Comparison of ENCODE assay signal across 9 mouse cellular contexts in genomic region chr7:49751148-49751547, GRCm38 (mm10). TPM values are rescaled to one million over a fixed set of nuclear protein-coding genes. Genes with fewer than 3 reads are reported as not detected.
DNase-seq lines count a peak whose midpoint lies in the region; ATAC-seq and TF ChIP-seq lines count a peak whose summit lies in the region.
"Had no signal": no experiment of that assay in that cellular context is flagged by ENCODE, and none has a peak within 500 bp of the region (broad histone marks: within the 10 kb centered on the region; RNA-seq: fewer than 3 reads in every experiment).

No protein-coding gene starts in this region.

- H3K27me3 ChIP-seq in forebrain, embryonic 10.5 days (ENCODE audit: poor library complexity, severe bottlenecking), result peaks cover 95% of the 10 kb centered on the region
- H3K27me3 ChIP-seq in forebrain, embryonic 11.5 days (ENCODE audit: control insufficient read depth, insufficient read depth, low read length), result peaks cover 69% of the 10 kb centered on the region
- peaks cover 29% of the 10 kb centered on the region for H3K27me3 ChIP-seq in midbrain, embryonic 11.5 days (ENCODE audit: control insufficient read depth, insufficient read depth, low read length)
- H3K27me3 ChIP-seq in midbrain, embryonic 13.5 days, result peaks cover 85% of the 10 kb centered on the region

- peak; percentile 33 for DNase-seq in forebrain, embryonic 10.5 days (ENCODE audit: extremely low spot score, low spot score)
- no peak for DNase-seq in forebrain, embryonic 11.5 days (ENCODE audit: low spot score)
- DNase-seq in midbrain, embryonic 11.5 days (ENCODE audit: low spot score, missing footprints), result peak; percentile 89
- no peak for DNase-seq in spleen, postnatal 36 days (ENCODE audit: low spot score in 2 of 2)

- no peak overlapping the region for H3K4me3 ChIP-seq in forebrain, embryonic 10.5 days
- H3K4me3 ChIP-seq in forebrain, embryonic 11.5 days (ENCODE audit: low read depth, low read length), result no peak overlapping the region
- no peak overlapping the region for H3K4me3 ChIP-seq in midbrain, embryonic 11.5 days (ENCODE audit: low read depth, low read length)
- no peak overlapping the region for H3K4me3 ChIP-seq in midbrain, embryonic 13.5 days (replicated peaks)
- H3K4me3 ChIP-seq in bone marrow, adult 2 months (replicated peaks; ENCODE audit: control insufficient read depth, low read depth, low read length), result no peak overlapping the region
- H3K4me3 ChIP-seq: myocyte had no signal

- 9% methylated on average over 4 of the region's 4 CpGs for WGBS in forebrain, embryonic 10.5 days
- WGBS in forebrain, embryonic 11.5 days, result 6% methylated on average over 4 of the region's 4 CpGs
- WGBS in midbrain, embryonic 11.5 days, result 7% methylated on average over 4 of the region's 4 CpGs
- WGBS in midbrain, embryonic 13.5 days, result 7% methylated on average over 4 of the region's 4 CpGs
- 6% methylated on average over 4 of the region's 4 CpGs for WGBS in bone marrow, adult 2 months

- H3K27ac ChIP-seq in forebrain, embryonic 10.5 days, result no peak overlapping the region
- no peak overlapping the region for H3K27ac ChIP-seq in forebrain, embryonic 11.5 days (ENCODE audit: low read depth, low read length)
- H3K27ac ChIP-seq in midbrain, embryonic 11.5 days (ENCODE audit: low read depth, low read length), result no peak overlapping the region
- no peak overlapping the region for H3K27ac ChIP-seq in midbrain, embryonic 13.5 days
- H3K27ac ChIP-seq in bone marrow, adult 2 months (ENCODE audit: control insufficient read depth, insufficient read depth, low read depth, low read length, poor library complexity), result no peak overlapping the region

- no peaks in the 10 kb centered on the region for H3K36me3 ChIP-seq in forebrain, embryonic 10.5 days (replicated peaks)
- no peaks in the 10 kb centered on the region for H3K36me3 ChIP-seq in forebrain, embryonic 11.5 days (ENCODE audit: control insufficient read depth, insufficient read depth, low read length)
- no peaks in the 10 kb centered on the region for H3K36me3 ChIP-seq in midbrain, embryonic 11.5 days (ENCODE audit: control insufficient read depth, insufficient read depth, low read length)
- H3K36me3 ChIP-seq in midbrain, embryonic 13.5 days, result no peaks in the 10 kb centered on the region

- H3K4me1 ChIP-seq in forebrain, embryonic 10.5 days, result peaks cover 5% of the 10 kb centered on the region
- H3K4me1 ChIP-seq in forebrain, embryonic 11.5 days (replicated peaks; ENCODE audit: control insufficient read depth, insufficient read depth, low read length), result no peaks in the 10 kb centered on the region
- 0 out of 2 replicates have a peak, but pooled peaks cover 6% of the 10 kb centered on the region for H3K4me1 ChIP-seq in midbrain, embryonic 11.5 days (ENCODE audit: control insufficient read depth, insufficient read depth, low read length)
- no peaks in the 10 kb centered on the region for H3K4me1 ChIP-seq in midbrain, embryonic 13.5 days (replicated peaks)
- no peaks in the 10 kb centered on the region; the same call in 1 of the 2 replicates for H3K4me1 ChIP-seq in bone marrow, adult 2 months (ENCODE audit: control insufficient read depth, insufficient read depth, low read length)

- no peaks in the 10 kb centered on the region for H3K9me3 ChIP-seq in forebrain, embryonic 10.5 days
- H3K9me3 ChIP-seq in forebrain, embryonic 11.5 days (ENCODE audit: control insufficient read depth, low read length), result no peaks in the 10 kb centered on the region
- H3K9me3 ChIP-seq in midbrain, embryonic 11.5 days (ENCODE audit: control insufficient read depth, low read length), result no peaks in the 10 kb centered on the region
- no peaks in the 10 kb centered on the region for H3K9me3 ChIP-seq in midbrain, embryonic 13.5 days

- ATAC-seq in forebrain, embryonic 11.5 days (replicated peaks; ENCODE audit: low FRiP score), result no peak; the same call in 1 of the 2 replicates
- no peak for ATAC-seq in midbrain, embryonic 11.5 days (ENCODE audit: low FRiP score)
- no peak for ATAC-seq in midbrain, embryonic 13.5 days
- peak; percentile 65 to 70; a peak in 3 of 4 replicates for ATAC-seq in hematopoietic stem cell, adult 5-6 weeks (replicated peaks in 1 of 2; ENCODE audit: insufficient read depth in 1 of 2, low FRiP score in 2 of 2, low TSS enrichment in 1 of 2, low read depth in 1 of 2, poor library complexity in 2 of 2, severe bottlenecking in 2 of 2)
- peak; percentile 60; the same call in 1 of the 2 replicates for ATAC-seq in megakaryocyte-erythroid progenitor cell, adult 5-6 weeks (replicated peaks; ENCODE audit: low FRiP score, low TSS enrichment, poor library complexity, severe bottlenecking)

- H3K4me2 ChIP-seq in forebrain, embryonic 11.5 days (ENCODE audit: low read depth, low read length, severe bottlenecking), result no peak overlapping the region
- no peak overlapping the region for H3K4me2 ChIP-seq in midbrain, embryonic 11.5 days
- H3K4me2 ChIP-seq in midbrain, embryonic 13.5 days (replicated peaks), result no peak overlapping the region

- TF ChIP-seq CTCF in bone marrow, adult 2 months (IDR thresholded peaks at IDR 0.05; ENCODE audit: control insufficient read depth, insufficient read depth, low read length), result peak; percentile 29; the same call in 1 of the 2 replicates

- TF ChIP-seq POLR2A in bone marrow, adult 2 months (IDR thresholded peaks at IDR 0.05; ENCODE audit: borderline replicate concordance, control insufficient read depth, low read depth, low read length), result no peak

- H3K9ac ChIP-seq in forebrain, embryonic 11.5 days (ENCODE audit: low read length), result no peak overlapping the region
- no peak overlapping the region for H3K9ac ChIP-seq in midbrain, embryonic 11.5 days (ENCODE audit: low read length)
- no peak overlapping the region for H3K9ac ChIP-seq in midbrain, embryonic 13.5 days (replicated peaks)

RNA-seq across cellular contexts. Expression of gene Htatip2, which starts 7.8 kb away (rescaled TPM):
- polyA plus RNA-seq in forebrain, embryonic 10.5 days (2016; fragmentation: Nextera tagmentation; extraction: Ambion mirVana), result 2.8 and 4.2 TPM in 2 replicates
- polyA plus RNA-seq in forebrain, embryonic 11.5 days (2014; fragmentation: Nextera tagmentation; extraction: Ambion mirVana), result 2.5 and 3.0 TPM in 2 replicates
- 11.1 and 12.1 TPM in 2 replicates for polyA plus RNA-seq in midbrain, embryonic 11.5 days (2014; fragmentation: Nextera tagmentation; extraction: Ambion mirVana)
- 3.5 and 4.5 TPM in 2 replicates for polyA plus RNA-seq in midbrain, embryonic 13.5 days (2015; fragmentation: Nextera tagmentation; extraction: Ambion mirVana)
- polyA plus RNA-seq in bone marrow, adult 2 months (2011; ENCODE audit: insufficient read depth, insufficient read length, low replicate concordance, missing spikeins), result 22.5 and 30.4 TPM in 2 replicates
- total RNA-seq in hematopoietic stem cell, adult 5-6 weeks (2017), result 7.7 and 15.0 TPM in 2 replicates
- 30.6 and 40.4 TPM in 2 replicates for total RNA-seq in megakaryocyte-erythroid progenitor cell, adult 5-6 weeks (2014; fragmentation: Nextera tagmentation)
- 15.4 and 19.0 TPM in 2 replicates for total RNA-seq in megakaryocyte-erythroid progenitor cell, adult 5-6 weeks (2017)

RNA-seq across cellular contexts. Expression of gene Prmt3, which starts 27.0 kb away (rescaled TPM):
- polyA plus RNA-seq in forebrain, embryonic 10.5 days (2016; fragmentation: Nextera tagmentation; extraction: Ambion mirVana), result 70.2 TPM in 2 replicates
- polyA plus RNA-seq in forebrain, embryonic 11.5 days (2014; fragmentation: Nextera tagmentation; extraction: Ambion mirVana), result 63.8 and 63.9 TPM in 2 replicates
- 82.0 and 93.2 TPM in 2 replicates for polyA plus RNA-seq in midbrain, embryonic 11.5 days (2014; fragmentation: Nextera tagmentation; extraction: Ambion mirVana)
- polyA plus RNA-seq in midbrain, embryonic 13.5 days (2015; fragmentation: Nextera tagmentation; extraction: Ambion mirVana), result 50.6 and 54.2 TPM in 2 replicates
- 9.0 and 14.6 TPM in 2 replicates for polyA plus RNA-seq in bone marrow, adult 2 months (2011; ENCODE audit: insufficient read depth, insufficient read length, low replicate concordance, missing spikeins)
- 82.0 and 83.4 TPM in 2 replicates for total RNA-seq in hematopoietic stem cell, adult 5-6 weeks (2017)
- total RNA-seq in megakaryocyte-erythroid progenitor cell, adult 5-6 weeks (2014; fragmentation: Nextera tagmentation), result 72.9 and 103 TPM in 2 replicates
- total RNA-seq in megakaryocyte-erythroid progenitor cell, adult 5-6 weeks (2017), result 71.6 and 84.2 TPM in 2 replicates

Comparison
In these comparisons a context has a peak if more than half of its experiments do, and no peak if none do; other contexts are left out.
1. DNase-seq: peak in forebrain, embryonic 10.5 days (single experiment) and midbrain, embryonic 11.5 days (single experiment); none in forebrain, embryonic 11.5 days (single experiment) and spleen, postnatal 36 days (0 of 2).
2. ATAC-seq: peak in hematopoietic stem cell, adult 5-6 weeks (2 of 2) and megakaryocyte-erythroid progenitor cell, adult 5-6 weeks (single experiment); none in forebrain, embryonic 11.5 days (single experiment), midbrain, embryonic 11.5 days (single experiment) and midbrain, embryonic 13.5 days (single experiment).